Mouse (Mus musculus) heart, postnatal 0 days (tissue): ENCODE measurements around the gene Slc25a22. TPM values are rescaled to one million over a fixed set of nuclear protein-coding genes. Genes with fewer than 3 reads are reported as not detected.

Experiments
- ATAC-seq: fragments of 200-750 bp; cut with Nextera tagmentation; 2 replicates; pipeline ENCODE4 v1.8.0; 2017; ENCODE audit warnings: low read depth, moderate number of reproducible peaks, moderate library complexity; ENCODE audit not compliant: insufficient read depth
- DNase-seq: peaks from one replicate; pipeline ENCODE4 v3.0.0-alpha.2; 2016; ENCODE audit warnings: low spot score
- H3K27ac ChIP-seq: fragments of 300-500 bp; sonication (generic); 2 replicates; pipeline ENCODE4 v1.5.1; 2014; ENCODE audit warnings: low read depth, mild to moderate bottlenecking
- H3K27me3 ChIP-seq: fragments of 300-500 bp; sonication (generic); 2 replicates; pipeline ENCODE4 v1.6.1; 2014; ENCODE audit warnings: low read length, mixed read lengths; ENCODE audit not compliant: control insufficient read depth, insufficient read depth
- H3K36me3 ChIP-seq: fragments of 300-500 bp; sonication (generic); replicated peaks from 2 replicates; pipeline ENCODE4 v1.6.1; 2014; ENCODE audit warnings: low read length, mixed read lengths; ENCODE audit not compliant: control insufficient read depth, insufficient read depth
- H3K4me1 ChIP-seq: fragments of 300-500 bp; sonication (generic); 2 replicates; pipeline ENCODE4 v1.6.1; 2014; ENCODE audit warnings: antibody characterized with exemption; ENCODE audit not compliant: control insufficient read depth, insufficient read depth
- H3K4me2 ChIP-seq: fragments of 300-500 bp; sonication (generic); 2 replicates; pipeline ENCODE4 v1.6.1; 2014; ENCODE audit warnings: low read depth, mild to moderate bottlenecking, low read length, moderate library complexity
- H3K4me3 ChIP-seq: fragments of 300-500 bp; sonication (generic); 2 replicates; pipeline ENCODE4 v1.5.1; 2014; ENCODE audit warnings: low read depth, low read length
- H3K9ac ChIP-seq: fragments of 300-500 bp; sonication (generic); replicated peaks from 2 replicates; pipeline ENCODE4 v1.6.1; 2014; ENCODE audit warnings: low read depth, low read length, mixed read lengths
- H3K9me3 ChIP-seq: fragments of 300-500 bp; sonication (generic); replicated peaks from 2 replicates; pipeline ENCODE4 v1.6.1; 2016; ENCODE audit warnings: low read length; ENCODE audit not compliant: control insufficient read depth
- CTCF ChIP-seq: IDR thresholded peaks from 2 replicates; pipeline ENCODE4 v1.5.1; 2016; ENCODE audit warnings: antibody characterized with exemption, control low read depth, low read depth
- EP300 ChIP-seq: IDR thresholded peaks from 2 replicates; pipeline ENCODE4 v1.6.1; 2016; ENCODE audit warnings: antibody characterized with exemption, low read depth
- WGBS: fragments of 180-500 bp; shearing (Covaris S2); extraction: QIAGEN DNeasy Blood & Tissue Kit; methylation state at CpG from one replicate; pipeline ENCODE4 v1.1.7; 2014; 5-methylcytosine and 5-hydroxymethylcytosine counted together
- polyA plus RNA-seq: library from polyadenylated mRNA; unstranded; fragments of >200 nt; fragmentation: Nextera tagmentation; extraction: Ambion mirVana; gene quantifications from 2 replicates; pipeline ENCODE4 v1.2.1, GENCODE M21; 2015
- total RNA-seq: library from RNA; depleted of rRNA; stranded (reverse); fragments of >200 nt; gene quantifications from 2 replicates; pipeline ENCODE4 v1.2.3, GENCODE M21; 2014; ENCODE audit warnings: low replicate concordance; rRNA removed

The Slc25a22 gene
- total RNA-seq (9.7 and 17.7 TPM in 2 replicates), polyA plus RNA-seq (11.8 and 13.1 TPM in 2 replicates)

DNA sequence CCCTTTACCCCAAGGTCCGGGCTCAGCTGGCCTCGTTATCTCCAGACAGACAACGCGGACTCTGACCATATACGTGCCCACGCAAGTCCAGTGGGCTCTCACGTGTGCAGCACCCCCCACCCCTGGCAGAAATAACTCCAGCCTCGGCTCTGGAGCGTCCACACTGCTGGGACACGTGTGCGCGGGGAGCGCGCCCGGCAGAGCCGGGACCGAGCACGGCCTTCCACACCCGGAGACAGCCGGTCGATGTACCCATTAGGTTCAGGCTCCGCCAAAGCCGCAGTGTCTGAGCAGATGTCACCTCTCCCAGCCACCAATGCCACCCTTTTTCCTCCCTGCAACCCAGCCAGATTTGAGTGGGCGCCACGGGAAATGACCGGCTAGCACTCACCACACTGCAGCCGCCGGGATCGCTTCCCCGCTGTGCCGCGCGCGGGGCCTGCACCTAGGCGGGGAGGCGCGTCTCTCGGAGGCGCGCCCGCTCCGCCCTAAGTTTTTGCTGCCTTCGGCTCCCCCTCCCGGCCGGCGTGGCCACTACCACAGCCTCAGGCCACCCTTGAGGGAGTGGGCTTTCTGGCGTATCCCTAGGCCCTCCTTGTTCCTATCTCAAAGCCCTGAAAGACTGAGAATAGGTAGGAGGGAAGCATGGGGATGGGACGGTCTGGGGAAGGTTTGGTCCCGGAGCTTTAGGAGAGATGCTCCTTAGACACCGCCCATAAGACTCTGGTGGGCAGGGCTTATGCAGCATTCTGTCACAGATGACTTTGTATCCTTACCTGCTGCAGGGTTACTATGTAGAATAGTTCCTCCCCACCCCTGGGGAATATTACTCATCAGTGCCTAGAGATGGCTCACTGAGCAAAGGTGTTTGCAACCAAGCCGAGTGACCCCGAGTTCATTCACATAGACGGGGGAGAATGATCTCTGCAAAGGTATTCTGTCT is at the start of gene Slc25a22:
Gene Slc25a22, minus strand, starts transcription at position 715 of the 943 bp plus-strand sequence.
- 6% methylated on average over 50 of the region's 53 CpGs for WGBS
- H3K9me3 ChIP-seq: no peaks in the 10 kb centered on the region
- peaks cover 26% of the 10 kb centered on the region for H3K4me1 ChIP-seq
- no peaks in the 10 kb centered on the region; the same call in 1 of the 2 replicates for H3K36me3 ChIP-seq
- H3K27ac ChIP-seq: peak within 1 kb of the TSS; percentile 5; the same call in 1 of the 2 replicates
- DNase-seq (peak; percentile 74), ATAC-seq (peak; percentile 80)
- no peaks in the 10 kb centered on the region for H3K27me3 ChIP-seq
- peak within 1 kb of the TSS; percentile 66 for H3K4me3 ChIP-seq
- peak within 1 kb of the TSS; percentile 85 for H3K4me2 ChIP-seq
- TF ChIP-seq CTCF: peak; percentile 76
- TF ChIP-seq EP300: 0 out of 2 replicates have a peak, but pooled peaks have one; percentile 55
- peak within 1 kb of the TSS; percentile 64 for H3K9ac ChIP-seq

- Histone ChIP-seq H3K9ac (no peak overlapping the region), H3K4me1 (peaks cover 7% of the 10 kb centered on the region; the same call in 1 of the 2 replicates), H3K9me3 (no peaks in the 10 kb centered on the region), H3K4me3 (no peak overlapping the region), H3K27ac (no peak overlapping the region), H3K27me3 (no peaks in the 10 kb centered on the region; the same call in 1 of the 2 replicates), H3K4me2 (no peak overlapping the region), H3K36me3 (peaks cover 32% of the 10 kb centered on the region)
- TF ChIP-seq CTCF (no peak), EP300 (no peak)
- 62% methylated on average over 7 of the region's 7 CpGs for WGBS
- ATAC-seq (no peak), DNase-seq (no peak)
These were observed 49.4 kb upstream of the Slc25a22 start for GRCm38 (mm10) chr7:141487141-141487540.

- H3K9me3 ChIP-seq: no peaks in the 10 kb centered on the region
- H3K27me3 ChIP-seq: no peaks in the 10 kb centered on the region; the same call in 1 of the 2 replicates
- no peak overlapping the region for H3K9ac ChIP-seq
- H3K36me3 ChIP-seq: peaks cover 25% of the 10 kb centered on the region
- no peak for DNase-seq
- no peak for ATAC-seq
- no peak overlapping the region for H3K4me2 ChIP-seq
- WGBS: 88% methylated on average over 1 of the region's 1 CpGs
- peaks cover 15% of the 10 kb centered on the region for H3K4me1 ChIP-seq
- TF ChIP-seq CTCF: no peak
- TF ChIP-seq EP300: no peak
- H3K27ac ChIP-seq: no peak overlapping the region
- H3K4me3 ChIP-seq: no peak overlapping the region
These were observed 48.5 kb upstream of the Slc25a22 start for GRCm38 (mm10) chr7:141486239-141486638.

GRCm38 (mm10) chr7:141485606-141486005 is 47.9 kb upstream of the Slc25a22 start:
- WGBS: 75% methylated on average over 2 of the region's 2 CpGs
- H3K27ac ChIP-seq: no peak overlapping the region
- TF ChIP-seq CTCF (no peak), EP300 (no peak)
- H3K9me3 ChIP-seq: no peaks in the 10 kb centered on the region
- peaks cover 21% of the 10 kb centered on the region for H3K36me3 ChIP-seq
- H3K4me1 ChIP-seq: peaks cover 20% of the 10 kb centered on the region
- H3K4me3 ChIP-seq: no peak overlapping the region
- ATAC-seq: no peak
- H3K9ac ChIP-seq: no peak overlapping the region
- no peaks in the 10 kb centered on the region; the same call in 1 of the 2 replicates for H3K27me3 ChIP-seq
- no peak overlapping the region for H3K4me2 ChIP-seq
- no peak for DNase-seq

- TF ChIP-seq EP300: no peak
- no peak for TF ChIP-seq CTCF
- no peak for DNase-seq
- Histone ChIP-seq H3K9ac (no peak overlapping the region), H3K9me3 (no peaks in the 10 kb centered on the region), H3K4me2 (no peak overlapping the region), H3K36me3 (peaks cover 17% of the 10 kb centered on the region), H3K4me1 (peaks cover 20% of the 10 kb centered on the region), H3K27ac (no peak overlapping the region), H3K27me3 (no peaks in the 10 kb centered on the region; the same call in 1 of the 2 replicates), H3K4me3 (no peak overlapping the region)
- ATAC-seq: no peak
- 88% methylated on average over 2 of the region's 2 CpGs for WGBS
These were observed 47.5 kb upstream of the Slc25a22 start for GRCm38 (mm10) chr7:141485186-141485585.
